Mouse (Mus musculus) intestine, postnatal 0 days (tissue): ENCODE results near the gene Ropn1l. TPM values are rescaled to one million over a fixed set of nuclear protein-coding genes. Genes with fewer than 3 reads are reported as not detected.
A peak's percentile ranks its signal among the peaks of the same experiment; 100 is the strongest.

Experiments
- ATAC-seq: fragments of 200-750 bp; cut with Nextera tagmentation; 2 replicates; pipeline ENCODE4 v1.8.0; 2017; ENCODE audit warnings: mild to moderate bottlenecking, moderate TSS enrichment, moderate library complexity
- H3K27ac ChIP-seq: fragments of 300-500 bp; sonication (generic); 2 replicates; pipeline ENCODE4 v1.5.1; 2014; ENCODE audit warnings: mild to moderate bottlenecking, low read depth, low read length, moderate library complexity
- H3K27me3 ChIP-seq: fragments of 300-500 bp; sonication (generic); replicated peaks from 2 replicates; pipeline ENCODE4 v1.6.1; 2014; ENCODE audit warnings: low read length, mixed read lengths; ENCODE audit not compliant: control insufficient read depth, insufficient read depth
- H3K36me3 ChIP-seq: fragments of 300-500 bp; sonication (generic); 2 replicates; pipeline ENCODE4 v1.6.1; 2014; ENCODE audit warnings: mild to moderate bottlenecking, moderate library complexity; ENCODE audit not compliant: control insufficient read depth, insufficient read depth
- H3K4me1 ChIP-seq: fragments of 300-500 bp; sonication (generic); replicated peaks from 2 replicates; pipeline ENCODE4 v1.6.1; 2014; ENCODE audit warnings: antibody characterized with exemption, low read length, mixed read lengths; ENCODE audit not compliant: control insufficient read depth, insufficient read depth
- H3K4me2 ChIP-seq: fragments of 300-500 bp; sonication (generic); replicated peaks from 2 replicates; pipeline ENCODE4 v1.6.1; 2014; ENCODE audit warnings: low read depth, mild to moderate bottlenecking, moderate library complexity
- H3K4me3 ChIP-seq: fragments of 300-500 bp; sonication (generic); 2 replicates; pipeline ENCODE4 v1.5.1; 2014; ENCODE audit warnings: low read depth, low read length
- H3K9ac ChIP-seq: fragments of 300-500 bp; sonication (generic); 2 replicates; pipeline ENCODE4 v1.6.1; 2014; ENCODE audit warnings: mild to moderate bottlenecking, low read depth, low read length
- H3K9me3 ChIP-seq: fragments of 300-500 bp; sonication (generic); 2 replicates; pipeline ENCODE4 v1.6.1; 2016; ENCODE audit warnings: mixed run types; ENCODE audit not compliant: control insufficient read depth
- CTCF ChIP-seq: sonication (generic); IDR thresholded peaks from 2 replicates; pipeline ENCODE4 v1.5.1; 2016; ENCODE audit warnings: low read depth, mild to moderate bottlenecking, control low read depth, antibody characterized with exemption, moderate library complexity
- WGBS: fragments of 180-500 bp; shearing (Covaris S2); extraction: QIAGEN DNeasy Blood & Tissue Kit; methylation state at CpG from one replicate; pipeline ENCODE4 v1.1.7; 2014; 5-methylcytosine and 5-hydroxymethylcytosine counted together
- polyA plus RNA-seq: library from polyadenylated mRNA; unstranded; fragments of >200 nt; fragmentation: Nextera tagmentation; extraction: Ambion mirVana; gene quantifications from 2 replicates; pipeline ENCODE4 v1.2.1, GENCODE M21; 2015

Gene Ropn1l
- polyA plus RNA-seq, 1 experiment from 2014 or later = 0.69 TPM

- H3K4me1 ChIP-seq = no peaks in the 10 kb centered on the region
- H3K9ac ChIP-seq = no peak overlapping the region
- peak; percentile 45 for TF ChIP-seq CTCF
- no peak overlapping the region for H3K4me3 ChIP-seq
- no peak for ATAC-seq
- H3K27me3 ChIP-seq = no peaks in the 10 kb centered on the region
- no peak overlapping the region for H3K4me2 ChIP-seq
- H3K36me3 ChIP-seq = no peaks in the 10 kb centered on the region
- no peak overlapping the region for H3K27ac ChIP-seq
- no peaks in the 10 kb centered on the region for H3K9me3 ChIP-seq
- 51% methylated on average over 3 of the region's 3 CpGs for whole genome bisulfite sequencing
Measured at GRCm38 (mm10) chr15:31427390-31427789, 26.1 kb downstream of the Ropn1l start.

DNA sequence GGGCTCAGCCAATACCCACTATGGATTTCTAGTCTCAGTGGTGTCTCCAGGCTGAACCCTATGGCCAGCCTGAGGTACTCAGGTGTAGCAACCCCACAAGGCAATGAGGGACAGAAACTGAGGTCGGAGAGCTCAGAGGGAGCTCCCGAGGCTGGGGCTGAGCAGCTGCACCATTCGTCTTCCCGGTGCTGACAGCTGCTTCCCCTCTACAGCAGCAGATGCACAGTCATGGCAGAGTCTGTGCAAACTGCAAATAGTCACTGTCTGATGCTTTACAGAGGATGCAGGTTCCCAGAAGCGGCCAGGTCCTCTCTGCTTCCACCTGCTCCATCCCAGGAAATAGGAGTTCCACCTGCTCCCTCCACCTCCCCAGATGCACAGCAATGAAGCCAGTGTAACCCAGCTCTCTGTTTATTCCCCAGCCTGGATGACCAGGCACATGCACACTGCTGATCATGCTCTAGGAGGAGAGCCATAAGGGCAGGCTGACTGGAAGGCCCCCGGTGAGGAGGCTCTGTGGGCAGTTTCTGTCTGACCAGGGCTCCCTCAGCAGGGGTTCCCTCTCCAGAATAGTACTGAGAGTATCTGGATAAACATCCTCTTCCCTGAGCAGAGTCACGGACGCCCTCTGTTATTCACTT lies 27.4 kb downstream of the Ropn1l start:
- Histone ChIP-seq H3K27me3 (no peaks in the 10 kb centered on the region), H3K4me3 (no peak overlapping the region), H3K9me3 (no peaks in the 10 kb centered on the region), H3K4me2 (no peak overlapping the region), H3K27ac (no peak overlapping the region), H3K4me1 (no peaks in the 10 kb centered on the region), H3K36me3 (no peaks in the 10 kb centered on the region), H3K9ac (no peak overlapping the region)
- no peak for ATAC-seq
- WGBS = 38% methylated on average over 8 of the region's 8 CpGs
- no peak for TF ChIP-seq CTCF

GRCm38 (mm10) chr15:31422649-31423369 lies 30.7 kb downstream of the Ropn1l start:
- Histone ChIP-seq H3K4me1 (no peaks in the 10 kb centered on the region), H3K9me3 (no peaks in the 10 kb centered on the region), H3K4me3 (no peak overlapping the region), H3K4me2 (no peak overlapping the region), H3K9ac (no peak overlapping the region), H3K36me3 (no peaks in the 10 kb centered on the region), H3K27me3 (no peaks in the 10 kb centered on the region), H3K27ac (no peak overlapping the region)
- TF ChIP-seq CTCF = no peak
- 38% methylated on average over 7 of the region's 7 CpGs for WGBS
- no peak for ATAC-seq

GRCm38 (mm10) chr15:31419037-31419436 lies 34.5 kb downstream of the Ropn1l start:
- peak; percentile 73 for TF ChIP-seq CTCF
- H3K9ac ChIP-seq = no peak overlapping the region
- no peak overlapping the region for H3K4me2 ChIP-seq
- 47% methylated on average over 9 of the region's 9 CpGs for WGBS
- H3K4me3 ChIP-seq = no peak overlapping the region
- H3K27me3 ChIP-seq = no peaks in the 10 kb centered on the region
- no peak for ATAC-seq
- H3K4me1 ChIP-seq = no peaks in the 10 kb centered on the region
- H3K9me3 ChIP-seq = no peaks in the 10 kb centered on the region
- H3K36me3 ChIP-seq = no peaks in the 10 kb centered on the region
- H3K27ac ChIP-seq = no peak overlapping the region

DNA sequence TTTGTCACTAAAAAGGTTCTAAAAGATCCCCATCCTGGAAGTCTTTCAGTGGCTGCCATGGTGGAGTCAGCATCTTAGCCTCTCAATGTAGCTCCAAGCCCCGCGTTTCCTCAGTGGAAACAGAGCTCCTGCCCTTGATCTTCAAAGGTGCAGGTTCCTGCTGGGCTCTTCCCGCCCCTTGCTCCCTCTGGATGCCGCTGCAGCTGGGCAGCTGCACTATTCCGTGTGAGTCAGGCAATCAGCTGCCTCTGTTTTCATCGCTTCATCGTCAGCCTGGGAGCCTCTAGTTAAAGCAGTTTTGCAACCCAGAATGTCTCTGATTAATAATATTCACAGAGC lies 34.9 kb downstream of the Ropn1l start:
- ATAC-seq = no peak
- Histone ChIP-seq H3K4me2 (no peak overlapping the region), H3K4me3 (no peak overlapping the region), H3K27ac (no peak overlapping the region), H3K4me1 (no peaks in the 10 kb centered on the region), H3K9ac (no peak overlapping the region), H3K27me3 (no peaks in the 10 kb centered on the region), H3K9me3 (no peaks in the 10 kb centered on the region), H3K36me3 (no peaks in the 10 kb centered on the region)
- WGBS = 18% methylated on average over 7 of the region's 7 CpGs
- no peak for TF ChIP-seq CTCF

- H3K4me3 ChIP-seq = no peak overlapping the region
- no peaks in the 10 kb centered on the region for H3K4me1 ChIP-seq
- no peak for TF ChIP-seq CTCF
- no peaks in the 10 kb centered on the region for H3K36me3 ChIP-seq
- H3K4me2 ChIP-seq = no peak overlapping the region; the same call in 1 of the 2 replicates
- no peaks in the 10 kb centered on the region for H3K9me3 ChIP-seq
- H3K27me3 ChIP-seq = no peaks in the 10 kb centered on the region
- 46% methylated on average over 21 of the region's 21 CpGs for WGBS
- no peak overlapping the region for H3K27ac ChIP-seq
- no peak for ATAC-seq
- H3K9ac ChIP-seq = no peak overlapping the region
Measured at GRCm38 (mm10) chr15:31417796-31418685, 35.5 kb downstream of the Ropn1l start.
